Mouse (Mus musculus) spleen, adult 2 months (tissue): Measurements from ENCODE around the gene Plekha5. TPM values are rescaled to one million over a fixed set of nuclear protein-coding genes. Genes with fewer than 3 reads are reported as not detected.
"Not testable (repeated sequence)": the region's sequence is repeated elsewhere in the genome, so short reads cannot be mapped to it uniquely, and the experiment has no call there.

Source experiments
- DNase-seq, 2 experiments: peaks; one replicate each; pipeline versions ENCODE4 v3.0.0 to v3.0.0-alpha.2; 2012 to 2021; ENCODE audit warnings: low spot score in 2 of 2, low read depth in 1 of 2
- H3K27ac ChIP-seq: fragments of 200-500 bp; 2 replicates; pipeline ENCODE4 v1.5.1; 2012; ENCODE audit warnings: low read length, inconsistent platforms; ENCODE audit not compliant: insufficient read depth
- H3K27me3 ChIP-seq: fragments of 200-500 bp; 2 replicates; pipeline ENCODE4 v1.6.1; 2012; ENCODE audit warnings: mild to moderate bottlenecking, moderate library complexity, low read length, inconsistent platforms; ENCODE audit not compliant: control insufficient read depth, insufficient read depth
- H3K36me3 ChIP-seq: fragments of 200-500 bp; 2 replicates; pipeline ENCODE4 v1.6.1; 2012; ENCODE audit warnings: mild to moderate bottlenecking, low read length, inconsistent platforms; ENCODE audit not compliant: control insufficient read depth, insufficient read depth
- H3K4me1 ChIP-seq: fragments of 200-500 bp; 2 replicates; pipeline ENCODE4 v1.6.1; 2011; ENCODE audit warnings: inconsistent platforms; ENCODE audit not compliant: control insufficient read depth, insufficient read depth, insufficient read length
- H3K4me3 ChIP-seq: fragments of 200-500 bp; 2 replicates; pipeline ENCODE4 v1.5.1; 2011; ENCODE audit warnings: mild to moderate bottlenecking, inconsistent platforms; ENCODE audit not compliant: insufficient read depth, insufficient read length; ENCODE audit errors: extremely low read depth
- CTCF ChIP-seq: fragments of 200-500 bp; IDR thresholded peaks from 2 replicates; pipeline ENCODE4 v1.5.1; 2011; ENCODE audit warnings: mild to moderate bottlenecking, inconsistent platforms; ENCODE audit not compliant: insufficient read depth, insufficient read length, insufficient replicate concordance; ENCODE audit errors: extremely low read depth
- POLR2A ChIP-seq: fragments of 200-500 bp; IDR thresholded peaks from 2 replicates; pipeline ENCODE4 v1.6.1; 2011; ENCODE audit warnings: low read depth, low read length, inconsistent platforms
- WGBS: fragments of 180-500 bp; shearing (Covaris S2); methylation state at CpG from one replicate; pipeline ENCODE4 v1.1.7; 2018; 5-methylcytosine and 5-hydroxymethylcytosine counted together
- polyA plus RNA-seq: library from polyadenylated mRNA; depleted of rRNA; stranded (reverse); fragments of >200 nt; gene quantifications from 2 replicates; pipeline ENCODE4 v1.2.3, GENCODE M21; 2012

The Plekha5 gene
- polyA plus RNA-seq, 1 experiment: 8.1 TPM

GRCm38 (mm10) chr6:140488673-140489072 lies 64.8 kb downstream of the Plekha5 start:
- Histone ChIP-seq H3K27me3 (no peaks in the 10 kb centered on the region), H3K27ac (no peak overlapping the region), H3K4me1 (no peaks in the 10 kb centered on the region), H3K4me3 (no peak overlapping the region), H3K36me3 (no peaks in the 10 kb centered on the region)
- no peak for DNase-seq
- 82% methylated on average over 3 of the region's 3 CpGs for WGBS
- TF ChIP-seq CTCF: no peak
- TF ChIP-seq POLR2A: no peak

- H3K27me3 ChIP-seq: no peaks in the 10 kb centered on the region
- no peak overlapping the region for H3K27ac ChIP-seq
- H3K4me1 ChIP-seq: no peaks in the 10 kb centered on the region
- H3K4me3 ChIP-seq: no peak overlapping the region
- no peaks in the 10 kb centered on the region for H3K36me3 ChIP-seq
- no peak for DNase-seq
- TF ChIP-seq CTCF (no peak), POLR2A (no peak)
Measured at GRCm38 (mm10) chr6:140489570-140489969, 65.7 kb downstream of the Plekha5 start.

- Histone ChIP-seq H3K27me3 (no peaks in the 10 kb centered on the region), H3K4me3 (no peak overlapping the region), H3K27ac (no peak overlapping the region), H3K4me1 (no peaks in the 10 kb centered on the region), H3K36me3 (no peaks in the 10 kb centered on the region)
- no peak for TF ChIP-seq CTCF
- TF ChIP-seq POLR2A: no peak
- 77% methylated on average over 4 of the region's 4 CpGs for WGBS
- no peak for DNase-seq
Measured at GRCm38 (mm10) chr6:140490220-140490619, 66.4 kb downstream of the Plekha5 start.

- DNase-seq: no peak
- Histone ChIP-seq H3K27me3 (no peaks in the 10 kb centered on the region), H3K27ac (no peak overlapping the region), H3K36me3 (no peaks in the 10 kb centered on the region), H3K4me3 (no peak overlapping the region), H3K4me1 (no peaks in the 10 kb centered on the region)
- WGBS: 78% methylated on average over 18 of the region's 18 CpGs
- TF ChIP-seq POLR2A (no peak), CTCF (no peak)
Measured at GRCm38 (mm10) chr6:140490921-140491537, 67.2 kb downstream of the Plekha5 start.

- H3K27ac ChIP-seq: no peak overlapping the region
- no peaks in the 10 kb centered on the region for H3K27me3 ChIP-seq
- WGBS: 85% methylated on average over 6 of the region's 6 CpGs
- TF ChIP-seq CTCF: no peak
- no peak for TF ChIP-seq POLR2A
- H3K4me1 ChIP-seq: no peaks in the 10 kb centered on the region
- H3K4me3 ChIP-seq: no peak overlapping the region
- no peaks in the 10 kb centered on the region for H3K36me3 ChIP-seq
- DNase-seq: no peak
Measured at GRCm38 (mm10) chr6:140492043-140492442, 68.2 kb downstream of the Plekha5 start.

DNA sequence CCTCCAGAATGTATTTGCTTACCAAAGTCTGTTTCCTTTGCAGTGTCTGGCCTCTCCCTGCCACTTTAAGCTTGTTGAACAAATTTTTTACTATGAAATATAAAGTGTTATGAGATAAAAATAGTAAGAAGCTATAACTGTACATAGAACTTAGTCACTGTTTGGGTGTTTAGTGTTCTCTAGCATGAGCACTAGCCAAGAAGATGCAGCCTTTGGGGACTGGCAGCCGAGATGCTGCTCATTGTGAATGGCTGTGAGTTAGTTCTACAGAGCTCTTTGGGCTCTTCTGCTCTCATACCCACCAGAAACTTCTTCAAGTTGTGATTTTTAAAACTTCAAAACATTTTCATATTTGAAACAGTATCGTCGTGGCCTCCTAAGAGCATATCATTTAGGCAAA lies 74.2 kb downstream of the Plekha5 start:
- H3K27ac ChIP-seq: no peak overlapping the region
- H3K36me3 ChIP-seq: no peaks in the 10 kb centered on the region
- H3K4me1 ChIP-seq: no peaks in the 10 kb centered on the region
- no peak overlapping the region for H3K4me3 ChIP-seq
- TF ChIP-seq POLR2A (no peak), CTCF (no peak)
- DNase-seq: no peak
- 92% methylated on average over 3 of the region's 3 CpGs for WGBS
- H3K27me3 ChIP-seq: no peaks in the 10 kb centered on the region

- TF ChIP-seq CTCF (no peak), POLR2A (no peak)
- H3K4me1 ChIP-seq: no peaks in the 10 kb centered on the region
- H3K27me3 ChIP-seq: no peaks in the 10 kb centered on the region
- no peak for DNase-seq
- H3K4me3 ChIP-seq: no peak overlapping the region
- no peaks in the 10 kb centered on the region for H3K36me3 ChIP-seq
- 85% methylated on average over 4 of the region's 4 CpGs for WGBS
- H3K27ac ChIP-seq: no peak overlapping the region
Measured at GRCm38 (mm10) chr6:140498958-140499357, 75.1 kb downstream of the Plekha5 start.

GRCm38 (mm10) chr6:140500829-140501228 lies 77.0 kb downstream of the Plekha5 start:
- WGBS: 78% methylated on average over 1 of the region's 1 CpGs
- H3K27me3 ChIP-seq, H3K4me3 ChIP-seq, H3K36me3 ChIP-seq, H3K27ac ChIP-seq, H3K4me1 ChIP-seq, DNase-seq: not testable (repeated sequence)
